Mouse (Mus musculus): Measurements from ENCODE around the gene Hsf2. TPM values are rescaled to one million over a fixed set of nuclear protein-coding genes. Genes with fewer than 3 reads are reported as not detected.

Gene Hsf2
- polyA plus RNA-seq, 1 experiment from 2014 or later: 29.2 TPM

GRCm38 (mm10) chr10:57486542-57487071 lies 422 bp downstream of the Hsf2 start:
- Histone ChIP-seq H3K36me3 (no peaks in the 10 kb centered on the region), H3K27ac (peak overlapping the region; percentile 97), H3K27me3 (no peaks in the 10 kb centered on the region), H3K9ac (peak overlapping the region; percentile 97), H3K9me3 (replicated peaks) (no peaks in the 10 kb centered on the region), H3K4me2 (peak overlapping the region; percentile 70), H3K4me1 (peaks cover 13% of the 10 kb centered on the region), H3K4me3 (replicated peaks) (peak overlapping the region; percentile 91)
- peak; percentile 91 for ATAC-seq (replicated peaks; ENCODE audit: low FRiP score)
- WGBS: under 1% methylated on average over 64 of the region's 65 CpGs

- no peaks in the 10 kb centered on the region for H3K36me3 ChIP-seq
- 0 out of 2 replicates have a peak overlapping the region, but pooled peaks have one; percentile 97 for H3K27ac ChIP-seq
- peak overlapping the region; percentile 97 for H3K9ac ChIP-seq
- H3K9me3 ChIP-seq (replicated peaks): no peaks in the 10 kb centered on the region
- 1% methylated on average over 8 of the region's 8 CpGs for WGBS
- no peaks in the 10 kb centered on the region for H3K27me3 ChIP-seq
- no peak for ATAC-seq (replicated peaks; ENCODE audit: low FRiP score)
- peak overlapping the region; percentile 91 for H3K4me3 ChIP-seq (replicated peaks)
- peaks cover 13% of the 10 kb centered on the region for H3K4me1 ChIP-seq
- peak overlapping the region; percentile 70 for H3K4me2 ChIP-seq
These were observed 1.0 kb downstream of the Hsf2 start for GRCm38 (mm10) chr10:57487201-57487600.

GRCm38 (mm10) chr10:57488591-57488990 lies 2.4 kb downstream of the Hsf2 start:
- peaks cover 4% of the 10 kb centered on the region; the same call in 1 of the 2 replicates for H3K36me3 ChIP-seq

DNA sequence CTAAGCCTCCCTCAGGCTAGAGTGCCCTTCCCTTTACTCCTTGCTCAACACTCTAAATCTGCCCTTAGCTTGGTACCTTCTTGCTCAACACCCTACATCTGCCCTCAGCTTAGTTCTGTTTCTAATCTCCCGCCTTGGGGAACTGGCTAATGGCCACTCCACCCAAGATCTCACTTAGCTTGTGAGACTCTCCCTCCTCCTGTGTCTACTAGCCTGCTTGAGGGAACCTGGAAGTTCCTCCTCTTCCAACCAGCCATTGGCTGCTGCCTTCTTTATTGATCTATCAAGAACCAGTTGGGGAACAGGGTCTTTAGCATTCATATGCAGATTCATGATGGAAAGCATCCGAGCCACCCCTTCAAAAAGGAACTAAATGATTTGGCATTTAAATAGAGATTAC lies 5.9 kb downstream of the Hsf2 start:
- WGBS: 90% methylated on average over 2 of the region's 2 CpGs
- Histone ChIP-seq H3K9me3 (replicated peaks) (no peaks in the 10 kb centered on the region), H3K4me1 (peaks cover 13% of the 10 kb centered on the region), H3K27ac (no peak overlapping the region), H3K36me3 (peaks cover 16% of the 10 kb centered on the region), H3K27me3 (no peaks in the 10 kb centered on the region), H3K4me2 (no peak overlapping the region), H3K4me3 (replicated peaks) (no peak overlapping the region), H3K9ac (no peak overlapping the region)
- ATAC-seq (replicated peaks; ENCODE audit: low FRiP score): no peak

More at GRCm38 (mm10) chr10:57488591-57488990, 2.4 kb downstream of the Hsf2 start:
- H3K4me2 ChIP-seq: no peak overlapping the region
- no peak overlapping the region for H3K27ac ChIP-seq
- H3K4me1 ChIP-seq: peaks cover 13% of the 10 kb centered on the region
- H3K9ac ChIP-seq: no peak overlapping the region
- H3K4me3 ChIP-seq (replicated peaks): no peak overlapping the region
- H3K9me3 ChIP-seq (replicated peaks): no peaks in the 10 kb centered on the region
- no peaks in the 10 kb centered on the region for H3K27me3 ChIP-seq
- no peak for ATAC-seq (replicated peaks; ENCODE audit: low FRiP score)

DNA sequence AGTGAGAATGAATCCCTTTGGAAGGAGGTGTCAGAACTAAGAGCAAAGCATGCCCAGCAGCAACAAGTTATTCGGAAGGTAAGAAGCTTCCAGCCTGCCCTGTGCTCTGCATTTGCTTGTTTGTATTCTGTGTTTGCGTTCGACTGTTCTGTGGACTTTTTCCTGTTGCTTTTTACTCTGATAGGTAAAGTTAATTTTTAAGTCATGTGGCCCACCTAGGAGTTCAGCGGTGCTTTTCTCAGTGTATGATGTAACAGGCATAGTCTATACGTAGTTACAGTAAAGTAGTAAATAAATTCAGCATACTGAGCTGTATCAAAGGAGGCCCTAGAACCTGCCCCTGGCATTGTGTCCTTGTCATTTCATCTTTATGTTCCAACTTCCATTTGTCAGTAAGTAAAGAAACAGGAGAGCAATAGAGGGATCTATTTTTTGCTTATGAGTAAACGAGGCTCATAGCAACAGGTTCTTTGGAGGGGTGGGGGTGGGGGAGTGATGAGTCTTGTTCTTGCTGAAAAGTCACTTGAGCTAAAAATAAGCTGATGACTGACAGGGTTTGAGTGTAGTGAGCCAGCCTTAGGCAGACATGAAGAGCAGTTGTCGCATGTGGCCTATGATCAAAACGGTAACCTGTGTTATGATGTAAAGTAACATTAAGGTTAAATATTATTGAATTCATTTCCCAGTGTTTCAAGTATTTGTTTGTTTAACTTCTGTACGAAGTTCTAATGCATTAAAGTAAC lies 13.4 kb downstream of the Hsf2 start:
- WGBS: 82% methylated on average over 9 of the region's 9 CpGs

GRCm38 (mm10) chr10:57514616-57515015 lies 28.4 kb downstream of the Hsf2 start:
- 84% methylated on average over 2 of the region's 2 CpGs for WGBS
- H3K4me2 ChIP-seq: no peak overlapping the region

More for the DNA sequence above, 13.4 kb downstream of the Hsf2 start:
- H3K36me3 ChIP-seq: peaks cover 27% of the 10 kb centered on the region
- H3K4me1 ChIP-seq: no peaks in the 10 kb centered on the region
- H3K27me3 ChIP-seq: no peaks in the 10 kb centered on the region
- ATAC-seq (replicated peaks; ENCODE audit: low FRiP score): no peak
- H3K9ac ChIP-seq: no peak overlapping the region
- H3K27ac ChIP-seq: no peak overlapping the region
- H3K4me3 ChIP-seq (replicated peaks): no peak overlapping the region
- no peaks in the 10 kb centered on the region for H3K9me3 ChIP-seq (replicated peaks)
- no peak overlapping the region for H3K4me2 ChIP-seq

DNA sequence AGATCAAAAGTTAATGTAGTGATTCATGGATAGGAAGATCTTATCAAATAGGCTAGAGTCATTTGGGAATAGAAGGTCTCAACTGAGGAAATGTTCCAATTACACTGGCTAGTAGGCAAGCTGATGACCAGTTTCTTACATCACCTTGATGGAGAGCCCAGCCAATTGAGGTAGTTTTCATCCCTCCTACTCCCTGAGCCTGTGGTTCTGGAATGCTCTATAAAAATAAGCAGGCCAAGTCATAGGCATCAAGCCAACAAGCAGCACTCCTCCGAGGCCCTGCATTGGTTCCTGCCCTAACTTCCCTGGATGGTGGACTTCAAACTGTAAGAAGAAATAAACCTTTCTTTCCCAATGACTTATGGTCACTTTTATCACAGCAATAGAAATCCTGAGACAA lies 29.1 kb downstream of the Hsf2 start:
- WGBS: 71% methylated on average over 1 of the region's 1 CpGs
- Histone ChIP-seq H3K4me1 (no peaks in the 10 kb centered on the region), H3K36me3 (peaks cover 80% of the 10 kb centered on the region), H3K9me3 (replicated peaks) (no peaks in the 10 kb centered on the region), H3K4me3 (replicated peaks) (no peak overlapping the region), H3K9ac (no peak overlapping the region), H3K27me3 (no peaks in the 10 kb centered on the region), H3K27ac (no peak overlapping the region), H3K4me2 (no peak overlapping the region)
- ATAC-seq (replicated peaks; ENCODE audit: low FRiP score): no peak

More at GRCm38 (mm10) chr10:57514616-57515015, 28.4 kb downstream of the Hsf2 start:
- Histone ChIP-seq H3K27me3 (no peaks in the 10 kb centered on the region), H3K4me3 (replicated peaks) (no peak overlapping the region), H3K9me3 (replicated peaks) (no peaks in the 10 kb centered on the region), H3K4me1 (no peaks in the 10 kb centered on the region), H3K36me3 (peaks cover 76% of the 10 kb centered on the region), H3K27ac (no peak overlapping the region), H3K9ac (no peak overlapping the region)
- ATAC-seq (replicated peaks; ENCODE audit: low FRiP score): no peak

GRCm38 (mm10) chr10:57526469-57526868 lies 40.3 kb downstream of the Hsf2 start:
- H3K9ac ChIP-seq: no peak overlapping the region
- H3K9me3 ChIP-seq (replicated peaks): no peaks in the 10 kb centered on the region; the same call in 1 of the 2 replicates
- H3K27me3 ChIP-seq: no peaks in the 10 kb centered on the region
- no peak overlapping the region for H3K4me3 ChIP-seq (replicated peaks)
- H3K27ac ChIP-seq: no peak overlapping the region
- H3K36me3 ChIP-seq: peaks cover 57% of the 10 kb centered on the region
- 95% methylated on average over 5 of the region's 5 CpGs for WGBS
- peaks cover 11% of the 10 kb centered on the region for H3K4me1 ChIP-seq
- no peak overlapping the region for H3K4me2 ChIP-seq
- ATAC-seq (replicated peaks; ENCODE audit: low FRiP score): no peak

DNA sequence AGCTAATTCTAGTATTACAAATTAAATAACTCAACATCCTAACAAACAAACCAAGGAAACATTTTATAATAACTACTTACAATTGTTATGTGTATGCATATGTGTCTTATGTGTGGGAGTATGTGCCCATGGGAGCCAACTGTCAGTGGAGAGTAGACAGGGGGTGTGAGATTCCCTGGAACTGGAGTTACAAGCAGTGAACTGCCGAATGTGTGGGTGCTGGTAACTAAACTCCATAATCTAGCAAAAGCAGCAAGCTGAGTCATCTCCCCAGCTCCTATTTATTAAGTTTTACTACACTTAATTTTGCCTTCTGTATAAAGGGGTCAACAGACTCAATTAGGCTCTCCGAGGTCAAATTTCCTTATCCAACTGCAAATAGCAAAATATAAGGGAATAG lies 44.9 kb downstream of the Hsf2 start:
- no peak overlapping the region for H3K27ac ChIP-seq
- H3K4me2 ChIP-seq: peak overlapping the region; percentile 64
- no peaks in the 10 kb centered on the region for H3K27me3 ChIP-seq
- no peak overlapping the region for H3K9ac ChIP-seq
- H3K4me3 ChIP-seq (replicated peaks): peak overlapping the region; percentile 87
- peaks cover 19% of the 10 kb centered on the region for H3K36me3 ChIP-seq
- no peaks in the 10 kb centered on the region for H3K9me3 ChIP-seq (replicated peaks)
- ATAC-seq (replicated peaks; ENCODE audit: low FRiP score): no peak
- H3K4me1 ChIP-seq: peaks cover 11% of the 10 kb centered on the region
- WGBS: 63% methylated on average over 2 of the region's 2 CpGs

- WGBS: 3% methylated on average over 28 of the region's 28 CpGs
- H3K9ac ChIP-seq: peak overlapping the region; percentile 86
These were observed 45.5 kb downstream of the Hsf2 start for GRCm38 (mm10) chr10:57531616-57532217.

DNA sequence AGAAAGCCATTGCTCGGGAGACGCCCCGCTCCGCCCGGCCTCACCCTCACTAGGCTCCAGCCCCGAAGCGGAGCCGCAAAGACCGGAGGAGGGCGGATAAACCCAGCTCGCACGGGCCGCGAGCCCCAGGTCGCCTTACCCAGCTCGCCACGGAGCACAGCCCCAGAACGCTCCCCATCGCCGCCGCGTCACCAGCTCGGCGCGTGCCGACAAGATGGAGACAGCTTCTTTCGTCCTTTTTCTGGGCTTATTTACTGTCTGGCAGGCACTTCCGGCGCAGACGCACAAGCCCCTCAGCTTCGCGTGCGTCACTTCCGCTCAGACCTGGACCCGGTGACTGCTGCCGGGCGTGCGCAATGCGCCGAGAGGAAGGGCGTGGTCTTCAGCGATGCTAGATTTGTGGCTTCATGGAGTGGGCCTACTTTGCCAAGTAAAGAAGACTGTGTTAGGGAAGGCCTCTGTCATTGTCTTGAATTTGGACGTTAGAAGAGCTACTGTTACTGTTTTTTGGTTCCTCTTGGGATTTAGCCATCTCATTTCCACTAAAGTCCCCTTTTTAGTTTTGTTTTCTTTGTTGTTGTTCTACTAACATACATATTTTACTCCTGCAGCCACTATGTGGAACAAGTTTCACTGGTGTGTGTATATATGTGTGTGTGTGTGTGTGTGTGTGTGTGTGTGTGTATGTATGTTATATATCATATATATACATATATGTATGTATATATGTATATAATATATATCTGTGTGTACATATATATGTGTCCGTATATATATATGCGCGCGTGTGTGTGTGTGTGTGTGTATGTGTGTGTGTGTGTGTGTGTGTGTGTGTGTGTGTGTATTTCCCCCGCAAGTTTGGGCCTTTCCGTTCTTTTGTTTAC lies 46.3 kb downstream of the Hsf2 start, which contains the start of gene Serinc1:
TSS of gene Serinc1 (minus strand) at position 313 of the 884 bp plus-strand sequence.
- peak within 1 kb of the TSS; percentile 93 for H3K27ac ChIP-seq
- H3K36me3 ChIP-seq: peaks cover 5% of the 10 kb centered on the region
- H3K27me3 ChIP-seq: no peaks in the 10 kb centered on the region
- H3K9me3 ChIP-seq (replicated peaks): no peaks in the 10 kb centered on the region
- peaks cover 11% of the 10 kb centered on the region for H3K4me1 ChIP-seq
- H3K9ac ChIP-seq: peak within 1 kb of the TSS; percentile 86
- ATAC-seq (replicated peaks; ENCODE audit: low FRiP score): peak; percentile 100
- peak within 1 kb of the TSS; percentile 64 for H3K4me2 ChIP-seq
- WGBS: 13% methylated on average over 46 of the region's 49 CpGs
- H3K4me3 ChIP-seq (replicated peaks): peak within 1 kb of the TSS; percentile 87

More at GRCm38 (mm10) chr10:57531616-57532217, 45.5 kb downstream of the Hsf2 start:
- H3K4me3 ChIP-seq (replicated peaks): peak overlapping the region; percentile 87
- H3K36me3 ChIP-seq: peaks cover 12% of the 10 kb centered on the region
- H3K27ac ChIP-seq: peak overlapping the region; percentile 93
- no peaks in the 10 kb centered on the region for H3K27me3 ChIP-seq
- H3K4me2 ChIP-seq: peak overlapping the region; percentile 64
- no peak for ATAC-seq (replicated peaks; ENCODE audit: low FRiP score)
- no peaks in the 10 kb centered on the region for H3K9me3 ChIP-seq (replicated peaks)
- H3K4me1 ChIP-seq: peaks cover 11% of the 10 kb centered on the region

Data from kidney, embryonic 15.5 days (tissue).